Mouse (Mus musculus) bone marrow, adult 2 months (tissue): ENCODE data around the gene Gm28372.

Experiments
- CTCF ChIP-seq: fragments of 200-500 bp; IDR thresholded peaks from 2 replicates; pipeline ENCODE4 v1.5.1; 2011; ENCODE audit warnings: low read length, control low read depth; ENCODE audit not compliant: control insufficient read depth, insufficient read depth
- POLR2A ChIP-seq: fragments of 200-500 bp; IDR thresholded peaks from 2 replicates; pipeline ENCODE4 v1.6.1; 2011; ENCODE audit warnings: low read depth, mild to moderate bottlenecking, control low read depth, low read length, borderline replicate concordance; ENCODE audit not compliant: control insufficient read depth

DNA sequence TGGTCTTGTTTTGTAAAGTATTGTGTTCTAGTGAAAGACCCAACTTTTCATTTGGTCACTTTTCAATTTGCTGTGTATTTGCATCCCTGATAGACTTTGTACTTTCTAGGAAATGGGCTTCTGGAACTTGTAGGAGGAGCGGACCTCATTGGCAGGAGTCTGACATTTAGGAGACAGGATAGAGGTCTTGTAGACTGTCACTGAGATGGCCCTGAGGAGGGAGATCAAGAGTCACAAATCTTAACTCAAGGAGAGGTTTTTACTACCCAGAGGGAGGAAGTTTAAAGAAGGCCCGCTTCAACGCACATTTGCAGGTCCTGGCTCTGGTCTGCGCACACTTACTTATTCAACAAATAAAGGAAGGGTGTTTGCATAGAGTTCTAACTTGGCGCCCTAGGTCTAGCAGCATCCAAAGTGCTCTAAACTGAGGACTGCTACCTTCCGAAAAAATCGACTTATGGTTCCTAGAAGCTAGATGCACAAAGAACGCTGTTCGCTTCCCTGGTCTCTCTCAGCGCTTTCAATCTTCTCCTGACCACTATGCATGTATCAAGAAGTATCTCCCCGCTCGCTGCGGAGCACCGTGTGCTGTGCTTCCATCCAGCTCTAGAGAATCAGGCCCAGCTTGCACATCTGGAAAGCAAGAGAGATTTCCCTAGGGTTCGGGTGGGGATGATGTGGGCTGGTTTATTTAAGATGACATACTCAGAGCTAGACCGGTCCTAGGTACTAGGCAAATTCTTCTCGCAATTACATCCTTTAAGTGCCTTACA lies 44.2 kb downstream of the Gm28372 start:
- TF ChIP-seq POLR2A (no peak), CTCF (no peak)
